Mouse (Mus musculus): ENCODE data around the gene St6gal1.

DNA sequence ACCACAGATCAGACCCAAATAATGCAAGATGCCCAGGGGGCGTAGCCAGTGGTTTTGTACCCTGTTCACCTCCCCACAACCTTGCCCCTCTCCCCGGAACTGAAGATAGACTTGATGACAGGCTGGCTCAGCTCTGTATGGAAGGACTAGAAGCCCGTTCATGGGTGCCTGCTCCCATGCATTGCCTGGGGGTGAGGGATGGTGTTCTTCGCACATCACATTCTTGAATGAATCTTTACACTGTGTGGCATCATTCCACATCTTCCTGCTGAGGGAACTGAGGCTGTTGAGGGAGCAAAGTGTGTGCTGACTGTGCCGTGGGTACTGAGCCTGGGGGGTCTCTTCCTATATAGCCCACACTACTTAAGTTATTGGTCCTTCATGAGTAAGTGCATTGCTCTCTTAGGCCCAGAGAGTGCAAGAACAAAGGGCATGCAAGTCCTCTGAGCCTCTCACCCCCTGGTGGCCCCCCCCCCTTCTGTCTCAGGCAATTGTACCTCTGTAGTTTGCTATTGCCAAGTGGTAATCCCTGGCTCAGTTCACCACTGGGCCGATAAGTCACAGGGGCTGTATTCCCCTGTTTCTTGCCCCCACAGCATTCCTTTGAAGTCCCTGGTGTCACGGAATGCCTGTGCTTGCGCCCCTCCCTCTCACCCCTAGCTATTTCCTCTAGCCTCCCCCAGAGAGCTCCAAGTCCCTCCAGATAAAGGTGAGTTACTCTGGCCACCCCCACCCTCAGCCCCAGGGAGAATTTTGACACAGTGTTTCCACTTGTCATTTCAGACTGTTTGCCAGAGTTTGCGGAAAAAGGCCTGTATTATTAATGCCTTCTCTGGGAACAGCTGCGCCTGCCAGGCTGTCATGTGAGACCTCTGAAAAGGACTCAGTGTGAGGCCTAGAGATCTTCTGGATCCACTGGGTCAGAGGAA, 45.7 kb downstream of the St6gal1 start:
- TF ChIP-seq ZNF384 (IDR thresholded peaks at IDR 0.05; ENCODE audit: low read depth, low read length) (no peak), ZC3H11A (IDR thresholded peaks at IDR 0.05; ENCODE audit: borderline replicate concordance, low read depth, low read length) (no peak), CHD2 (IDR thresholded peaks at IDR 0.05; ENCODE audit: low read depth, low read length) (no peak), MAFK (IDR thresholded peaks at IDR 0.05; ENCODE audit: insufficient read depth, low read depth, low read length) (no peak), HCFC1 (IDR thresholded peaks at IDR 0.05; ENCODE audit: borderline replicate concordance, insufficient read depth, low read length) (no peak)
